Mouse (Mus musculus) liver, embryonic 16.5 days (tissue): ENCODE measurements around the gene Pccb. TPM values are rescaled to one million over a fixed set of nuclear protein-coding genes. Genes with fewer than 3 reads are reported as not detected.
A peak's percentile ranks its signal among the peaks of the same experiment; 100 is the strongest.

ENCODE experiments used
- ATAC-seq: fragments of 200-750 bp; cut with Nextera tagmentation; 2 replicates; pipeline ENCODE4 v1.8.0; 2017; ENCODE audit warnings: low read depth, mild to moderate bottlenecking, moderate number of reproducible peaks, moderate library complexity
- H3K27ac ChIP-seq: fragments of 300-500 bp; sonication (generic); 2 replicates; pipeline ENCODE4 v1.5.1; 2014; ENCODE audit warnings: mild to moderate bottlenecking, low read length
- H3K27me3 ChIP-seq: fragments of 300-500 bp; sonication (generic); 2 replicates; pipeline ENCODE4 v1.6.1; 2014; ENCODE audit warnings: low read depth, low read length, mixed read lengths; ENCODE audit not compliant: control insufficient read depth, insufficient read depth
- H3K36me3 ChIP-seq: fragments of 300-500 bp; sonication (generic); 2 replicates; pipeline ENCODE4 v1.6.1; 2014; ENCODE audit warnings: mild to moderate bottlenecking; ENCODE audit not compliant: control insufficient read depth, insufficient read depth
- H3K4me1 ChIP-seq: fragments of 300-500 bp; sonication (generic); 2 replicates; pipeline ENCODE4 v1.6.1; 2014; ENCODE audit warnings: low read depth, low read length, mixed read lengths; ENCODE audit not compliant: control insufficient read depth
- H3K4me2 ChIP-seq: fragments of 300-500 bp; sonication (generic); 2 replicates; pipeline ENCODE4 v1.6.1; 2014; ENCODE audit warnings: low read depth, low read length, mixed read lengths
- H3K4me3 ChIP-seq: fragments of 300-500 bp; sonication (generic); 2 replicates; pipeline ENCODE4 v1.5.1; 2014; ENCODE audit warnings: low read depth, mild to moderate bottlenecking, low read length
- H3K9ac ChIP-seq: fragments of 300-500 bp; sonication (generic); 2 replicates; pipeline ENCODE4 v1.6.1; 2014; ENCODE audit warnings: low read depth, low read length
- H3K9me3 ChIP-seq: fragments of 300-500 bp; sonication (generic); replicated peaks from 2 replicates; pipeline ENCODE4 v1.6.1; 2016; ENCODE audit warnings: low read length; ENCODE audit not compliant: control insufficient read depth
- WGBS: fragments of 180-500 bp; shearing (Covaris S2); extraction: QIAGEN DNeasy Blood & Tissue Kit; methylation state at CpG from one replicate; pipeline ENCODE4 v1.1.7; 2014; ENCODE audit not compliant: insufficient replicate concordance; 5-methylcytosine and 5-hydroxymethylcytosine counted together
- polyA plus RNA-seq: library from polyadenylated mRNA; unstranded; fragments of >200 nt; fragmentation: Nextera tagmentation; extraction: Ambion mirVana; gene quantifications from 2 replicates; pipeline ENCODE4 v1.2.1, GENCODE M21; 2015

Pccb gene
- 8.8 TPM in 2 replicates for polyA plus RNA-seq

DNA sequence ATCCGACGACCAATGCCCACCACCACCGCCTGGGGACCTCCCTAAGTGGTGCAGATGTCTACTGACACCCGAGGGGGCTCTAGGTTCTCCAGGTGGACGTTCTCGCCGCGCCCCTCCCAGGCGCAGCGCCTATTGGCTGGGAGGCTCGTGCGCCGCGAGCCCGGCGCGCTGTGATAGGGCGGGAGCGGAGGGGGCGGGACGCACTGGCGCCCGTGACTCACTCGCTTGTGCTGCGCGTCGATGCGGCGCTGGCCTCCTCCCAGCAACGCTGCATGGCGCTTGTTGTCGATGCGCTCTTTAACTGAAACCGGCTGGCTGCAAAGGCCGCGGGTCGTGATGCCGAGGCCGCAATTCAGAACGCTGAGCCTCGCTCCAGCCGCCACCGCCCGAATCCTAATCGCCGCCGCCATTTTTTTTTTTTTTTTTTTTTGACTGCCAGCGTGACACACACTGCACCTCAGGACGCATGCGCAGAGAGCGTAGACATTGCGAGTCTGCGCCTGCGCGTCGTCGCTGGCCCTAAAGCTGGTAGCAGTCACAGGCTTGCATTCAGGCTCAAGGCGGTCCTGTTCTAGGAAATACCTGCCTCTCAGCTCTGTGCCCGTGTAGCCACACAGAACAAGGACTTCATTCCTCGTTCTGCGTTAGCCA lies at the start of gene Pccb:
TSS of gene Pccb (minus strand) at position 451 of the 651 bp plus-strand sequence.
- no peaks in the 10 kb centered on the region for H3K36me3 ChIP-seq
- H3K27ac ChIP-seq = peak within 1 kb of the TSS; percentile 89
- peak within 1 kb of the TSS; percentile 81 for H3K4me3 ChIP-seq
- H3K4me2 ChIP-seq = peak within 1 kb of the TSS; percentile 93
- peak within 1 kb of the TSS; percentile 76 for H3K9ac ChIP-seq
- ATAC-seq = peak; percentile 99
- H3K27me3 ChIP-seq = no peaks in the 10 kb centered on the region
- H3K4me1 ChIP-seq = peaks cover 20% of the 10 kb centered on the region
- whole genome bisulfite sequencing = under 1% methylated on average over 59 of the region's 61 CpGs
- H3K9me3 ChIP-seq = no peaks in the 10 kb centered on the region

DNA sequence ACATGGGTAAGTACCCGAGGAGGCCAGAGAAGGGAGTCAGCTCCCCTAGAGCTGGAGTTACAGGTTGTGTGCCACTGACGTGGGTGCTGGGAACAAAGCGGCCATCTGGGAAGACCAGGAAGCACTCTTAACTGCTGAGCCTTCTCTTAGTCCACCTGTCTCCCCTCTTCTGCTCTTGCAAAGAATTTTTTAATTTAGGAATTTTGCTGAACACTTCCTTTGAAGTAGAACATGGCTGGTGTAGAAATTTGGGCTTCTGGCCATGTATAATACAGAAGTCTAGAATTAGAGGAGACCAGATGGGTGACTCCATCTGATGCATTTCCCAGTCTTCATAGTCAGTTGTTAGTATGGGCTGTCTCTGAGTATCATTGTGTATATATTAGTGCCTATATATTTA lies 49.0 kb upstream of the Pccb start:
- H3K27me3 ChIP-seq = no peaks in the 10 kb centered on the region
- WGBS = 71% methylated on average over 3 of the region's 3 CpGs
- no peak overlapping the region for H3K4me2 ChIP-seq
- no peak overlapping the region for H3K4me3 ChIP-seq
- H3K9me3 ChIP-seq = no peaks in the 10 kb centered on the region
- no peak overlapping the region for H3K9ac ChIP-seq
- H3K4me1 ChIP-seq = peaks cover 19% of the 10 kb centered on the region
- no peak overlapping the region for H3K27ac ChIP-seq
- H3K36me3 ChIP-seq = no peaks in the 10 kb centered on the region
- ATAC-seq = no peak

DNA sequence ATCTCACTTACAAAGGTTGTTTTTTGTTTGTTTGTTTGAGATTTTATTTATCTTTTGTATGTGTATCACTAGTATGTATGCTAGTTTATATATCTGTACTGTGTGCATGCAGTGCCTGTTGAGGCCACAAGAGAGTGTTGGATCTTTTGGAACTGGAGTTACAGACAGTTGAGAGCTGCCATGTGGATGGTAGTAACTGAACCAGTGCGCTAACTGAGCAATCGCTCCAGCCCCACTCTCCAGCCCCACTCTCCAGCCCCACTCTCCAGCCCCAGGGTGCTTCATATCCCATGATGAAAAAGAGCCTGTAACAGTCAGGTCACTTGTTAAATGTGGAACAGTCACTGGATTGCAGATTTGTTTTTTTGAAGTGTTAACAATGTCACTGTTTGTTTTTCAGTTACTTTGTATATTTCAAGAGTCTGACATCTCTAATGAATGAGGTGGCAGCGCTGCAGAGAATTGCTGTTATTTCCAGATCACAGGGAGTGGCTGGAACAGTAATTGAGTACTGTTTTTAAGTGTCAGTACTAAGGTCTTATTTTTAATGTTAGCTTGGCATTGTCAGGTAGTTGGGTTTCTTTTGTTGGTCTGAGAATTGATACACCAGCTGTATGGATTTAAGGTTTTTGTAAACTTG lies 45.5 kb upstream of the Pccb start:
- no peak overlapping the region for H3K9ac ChIP-seq
- no peaks in the 10 kb centered on the region for H3K36me3 ChIP-seq
- no peak overlapping the region for H3K4me2 ChIP-seq
- H3K27ac ChIP-seq = no peak overlapping the region
- no peaks in the 10 kb centered on the region for H3K9me3 ChIP-seq
- no peak for ATAC-seq
- H3K4me1 ChIP-seq = peaks cover 28% of the 10 kb centered on the region
- H3K4me3 ChIP-seq = no peak overlapping the region
- H3K27me3 ChIP-seq = no peaks in the 10 kb centered on the region
- WGBS = 74% methylated on average over 3 of the region's 3 CpGs

DNA sequence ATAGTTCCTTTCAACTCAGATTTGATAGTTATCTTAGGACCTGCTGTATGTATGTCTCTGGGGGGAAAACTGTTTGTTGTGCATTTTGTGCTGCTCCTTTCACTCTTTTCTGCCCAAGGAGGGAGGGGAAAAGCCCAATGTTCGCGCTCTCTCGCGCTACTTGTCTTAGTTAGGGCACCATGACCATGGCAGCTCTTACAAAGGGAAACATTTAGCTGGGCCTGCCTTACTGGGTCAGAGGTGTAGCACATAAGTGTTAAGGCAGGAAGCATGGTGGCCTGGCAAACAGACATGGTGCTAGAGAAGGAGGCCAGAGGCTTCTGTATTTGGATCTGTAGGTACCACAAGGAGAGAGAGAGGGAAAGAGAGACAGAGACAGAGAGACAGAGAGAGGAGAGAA lies 43.9 kb upstream of the Pccb start:
- no peak for ATAC-seq
- Histone ChIP-seq H3K9ac (peak overlapping the region; percentile 38), H3K4me3 (peak overlapping the region; percentile 49), H3K36me3 (no peaks in the 10 kb centered on the region), H3K4me1 (peaks cover 28% of the 10 kb centered on the region), H3K27me3 (no peaks in the 10 kb centered on the region), H3K9me3 (no peaks in the 10 kb centered on the region), H3K4me2 (peak overlapping the region; percentile 68), H3K27ac (no peak overlapping the region)
- WGBS = 67% methylated on average over 4 of the region's 4 CpGs

DNA sequence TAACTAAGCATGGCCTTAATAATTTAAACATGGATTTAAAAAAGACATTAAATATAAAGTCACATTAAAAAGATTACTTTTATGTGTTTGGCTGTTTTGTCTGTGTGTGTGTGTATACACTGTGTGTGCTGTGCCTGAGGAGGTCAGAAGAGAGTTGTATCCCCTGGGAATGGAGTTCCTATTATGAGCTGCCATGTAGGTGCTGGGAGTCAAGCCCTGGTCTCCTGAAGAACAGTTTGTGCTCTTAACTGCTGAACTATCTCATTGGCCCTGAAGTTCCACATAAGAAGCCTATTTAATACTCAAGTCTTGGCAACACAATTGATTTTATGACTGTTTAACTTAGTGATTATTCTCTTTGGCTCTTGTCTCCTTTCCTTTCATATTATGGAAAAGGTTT lies 42.8 kb upstream of the Pccb start:
- Histone ChIP-seq H3K9me3 (no peaks in the 10 kb centered on the region), H3K27ac (no peak overlapping the region), H3K27me3 (no peaks in the 10 kb centered on the region), H3K4me1 (peaks cover 34% of the 10 kb centered on the region), H3K36me3 (no peaks in the 10 kb centered on the region), H3K4me2 (peak overlapping the region; percentile 93), H3K4me3 (peak overlapping the region; percentile 78), H3K9ac (peak overlapping the region; percentile 98)
- ATAC-seq = no peak

DNA sequence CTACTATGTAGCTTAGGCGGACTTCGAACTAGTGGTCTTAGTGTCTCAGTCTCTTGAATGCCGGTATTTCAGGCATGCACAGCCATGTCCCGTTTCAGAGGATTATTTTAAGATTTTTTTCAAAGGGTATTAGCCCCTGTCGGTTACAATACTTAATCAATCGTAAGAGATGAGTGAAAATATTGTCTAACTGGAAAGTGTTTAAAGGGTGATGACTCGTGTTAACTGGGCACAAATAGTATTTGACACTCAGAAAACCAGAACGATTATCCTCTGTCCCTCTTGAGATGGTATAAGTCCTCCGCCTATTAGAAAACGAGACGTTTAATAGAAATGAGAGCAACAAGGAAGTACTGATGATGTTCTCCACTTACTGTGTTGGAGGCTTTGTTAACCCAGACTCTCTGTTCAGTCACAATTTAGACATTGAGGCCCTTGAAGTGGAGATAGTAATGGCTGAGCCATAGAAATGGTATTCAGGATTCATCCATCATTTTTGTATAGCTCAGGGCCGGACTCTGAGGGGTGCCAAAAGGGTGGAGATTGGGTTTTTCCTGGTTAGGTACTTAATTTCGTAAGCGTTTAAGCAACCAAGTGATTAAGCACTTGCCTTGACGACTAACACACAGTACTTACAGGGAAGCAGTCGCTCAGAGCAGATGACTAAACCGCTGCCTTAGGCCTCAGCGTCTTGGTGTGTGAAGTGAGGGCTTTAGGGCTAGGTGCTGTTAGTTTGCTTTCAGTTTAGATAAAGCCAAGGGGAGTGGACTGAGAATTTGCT lies 41.6 kb upstream of the Pccb start:
- Histone ChIP-seq H3K9ac (peak overlapping the region; percentile 98), H3K4me1 (peaks cover 32% of the 10 kb centered on the region), H3K27me3 (no peaks in the 10 kb centered on the region), H3K27ac (peak overlapping the region; percentile 63), H3K9me3 (no peaks in the 10 kb centered on the region), H3K4me3 (peak overlapping the region; percentile 78), H3K36me3 (no peaks in the 10 kb centered on the region), H3K4me2 (peak overlapping the region; percentile 93)
- no peak for ATAC-seq
- WGBS = under 1% methylated on average over 18 of the region's 18 CpGs

DNA sequence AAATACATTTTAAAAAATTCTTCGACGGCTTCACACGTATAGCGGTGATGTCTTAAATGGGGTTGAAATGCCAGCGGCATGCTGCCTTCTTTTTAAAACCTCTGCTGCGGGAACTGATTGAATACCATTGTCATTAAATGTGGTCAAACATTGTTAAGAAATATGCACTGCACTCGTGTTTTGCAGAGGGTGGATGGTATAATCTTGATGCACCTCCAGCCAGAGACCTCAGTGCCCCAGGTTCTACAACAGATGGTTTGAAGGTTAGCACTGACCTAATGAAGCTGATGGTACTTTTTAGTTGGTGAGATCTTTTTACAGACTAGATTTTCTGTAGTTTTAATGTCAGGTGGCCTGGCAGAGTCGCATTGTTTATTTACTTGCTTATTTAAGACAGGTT lies 41.0 kb upstream of the Pccb start:
- peak overlapping the region; percentile 93 for H3K4me2 ChIP-seq
- H3K4me3 ChIP-seq = peak overlapping the region; percentile 78
- H3K27ac ChIP-seq = peak overlapping the region; percentile 99
- no peaks in the 10 kb centered on the region for H3K27me3 ChIP-seq
- WGBS = under 1% methylated on average over 8 of the region's 8 CpGs
- no peak for ATAC-seq
- no peaks in the 10 kb centered on the region for H3K9me3 ChIP-seq
- no peaks in the 10 kb centered on the region for H3K36me3 ChIP-seq
- peak overlapping the region; percentile 98 for H3K9ac ChIP-seq
- peaks cover 27% of the 10 kb centered on the region for H3K4me1 ChIP-seq

DNA sequence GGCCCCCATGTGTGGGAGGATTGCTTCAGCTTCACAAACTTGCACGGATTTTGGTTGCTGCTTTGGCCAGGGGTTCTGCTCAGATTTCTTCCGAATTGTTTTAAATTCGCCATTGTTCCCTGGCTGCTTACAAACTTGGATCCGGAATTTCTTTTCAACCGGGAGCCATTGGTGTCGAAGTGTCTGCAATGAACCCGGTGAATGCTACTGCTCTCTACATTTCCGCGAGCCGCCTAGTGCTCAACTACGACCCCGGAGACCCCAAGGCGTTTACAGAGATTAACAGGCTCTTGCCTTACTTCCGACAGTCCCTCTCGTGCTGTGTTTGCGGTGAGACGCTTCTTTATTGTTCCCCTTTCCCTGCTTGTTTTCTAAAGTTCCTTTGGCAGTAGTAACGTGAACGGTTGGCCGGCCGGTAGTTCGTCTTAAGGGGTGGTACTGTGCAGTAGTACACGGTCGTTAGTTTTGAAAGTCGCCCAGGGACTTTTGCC lies 40.4 kb upstream of the Pccb start:
- under 1% methylated on average over 25 of the region's 25 CpGs for WGBS
- peaks cover 27% of the 10 kb centered on the region for H3K4me1 ChIP-seq
- H3K4me2 ChIP-seq = peak overlapping the region; percentile 93
- H3K9ac ChIP-seq = peak overlapping the region; percentile 98
- H3K36me3 ChIP-seq = no peaks in the 10 kb centered on the region
- peak overlapping the region; percentile 99 for H3K27ac ChIP-seq
- H3K27me3 ChIP-seq = no peaks in the 10 kb centered on the region
- H3K4me3 ChIP-seq = peak overlapping the region; percentile 78
- no peaks in the 10 kb centered on the region for H3K9me3 ChIP-seq
- no peak for ATAC-seq
